Mouse (Mus musculus): ENCODE measurements around the gene Ebf3. TPM values are rescaled to one million over a fixed set of nuclear protein-coding genes. Genes with fewer than 3 reads are reported as not detected.

Ebf3 gene
- polyA plus RNA-seq, 1 experiment from 2014 or later: 1.5 TPM

GRCm38 (mm10) chr7:137300169-137300568 is 14.1 kb downstream of the Ebf3 start:
- Histone ChIP-seq H3K9me3 (no peaks in the 10 kb centered on the region), H3K27me3 (replicated peaks) (peaks cover 76% of the 10 kb centered on the region), H3K4me3 (replicated peaks) (no peak overlapping the region), H3K27ac (no peak overlapping the region), H3K4me1 (peaks cover 6% of the 10 kb centered on the region; the same call in 1 of the 2 replicates), H3K4me2 (no peak overlapping the region), H3K9ac (no peak overlapping the region), H3K36me3 (no peaks in the 10 kb centered on the region)
- ATAC-seq (ENCODE audit: insufficient read depth, low FRiP score, low read depth): no peak
- 51% methylated on average over 11 of the region's 11 CpGs for whole genome bisulfite sequencing

DNA sequence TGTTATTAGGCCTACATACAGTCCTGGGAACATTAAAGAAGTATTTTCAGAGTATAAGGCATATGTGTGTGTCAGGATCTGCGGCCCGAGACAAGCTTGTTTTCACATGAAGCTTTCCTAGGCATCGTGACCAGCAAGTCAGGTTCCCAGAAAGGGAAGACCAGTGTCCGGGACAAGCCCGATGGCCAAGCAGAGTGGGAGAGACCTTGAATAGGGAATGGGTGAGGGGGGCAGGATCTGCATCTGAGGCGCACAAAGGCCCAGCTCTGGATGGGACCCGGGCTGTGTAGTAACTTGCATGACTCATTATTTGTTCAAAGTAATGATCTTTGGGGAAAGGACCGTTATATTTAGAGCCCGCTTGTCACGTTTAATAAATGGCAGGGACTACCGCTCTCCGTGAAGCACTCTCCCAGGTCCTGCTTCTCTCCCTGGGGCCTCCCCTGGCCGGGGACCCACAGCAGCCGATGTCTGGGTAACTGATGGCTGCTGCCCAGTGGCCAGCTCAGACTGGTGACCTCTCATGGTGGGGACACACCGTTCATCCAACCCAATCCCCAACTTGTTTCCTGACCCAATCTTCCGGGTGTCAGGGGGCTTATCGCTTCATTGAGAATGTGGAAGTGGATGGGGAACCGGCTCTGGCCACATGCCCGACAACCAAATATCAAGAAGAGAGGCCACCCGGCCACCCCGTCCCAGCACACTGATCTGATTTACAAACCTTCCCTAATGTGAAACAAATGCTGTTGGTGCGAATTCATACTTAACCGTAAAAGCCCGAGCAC is 16.5 kb downstream of the Ebf3 start:
- Histone ChIP-seq H3K4me3 (replicated peaks) (no peak overlapping the region), H3K9ac (no peak overlapping the region), H3K9me3 (no peaks in the 10 kb centered on the region), H3K4me2 (no peak overlapping the region), H3K36me3 (no peaks in the 10 kb centered on the region), H3K27me3 (replicated peaks) (peaks cover 61% of the 10 kb centered on the region), H3K27ac (no peak overlapping the region), H3K4me1 (peaks cover 6% of the 10 kb centered on the region; the same call in 1 of the 2 replicates)
- no peak for ATAC-seq (ENCODE audit: insufficient read depth, low FRiP score, low read depth)
- 51% methylated on average over 24 of the region's 24 CpGs for WGBS

DNA sequence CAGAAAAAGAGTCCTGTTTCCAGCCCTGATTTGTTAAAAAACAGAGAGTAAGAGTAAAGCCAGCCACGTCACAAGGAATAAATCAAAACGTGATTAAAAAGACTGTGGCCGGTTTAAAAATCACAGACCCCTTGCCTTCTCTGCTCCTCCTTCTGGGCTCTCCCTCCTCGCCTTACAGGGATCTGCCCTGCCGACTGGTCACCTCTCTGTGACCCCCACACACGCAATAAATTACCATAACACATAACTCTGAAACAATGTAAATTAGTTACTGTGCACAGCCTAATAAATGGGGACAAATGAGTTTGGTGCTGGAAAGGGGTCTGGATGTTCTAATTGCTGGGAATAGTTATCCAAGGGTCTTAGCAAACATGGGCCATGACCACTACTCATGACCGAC is 17.1 kb downstream of the Ebf3 start:
- peaks cover 61% of the 10 kb centered on the region for H3K27me3 ChIP-seq (replicated peaks)
- H3K9ac ChIP-seq: no peak overlapping the region
- H3K4me1 ChIP-seq: peaks cover 6% of the 10 kb centered on the region; the same call in 1 of the 2 replicates
- ATAC-seq (ENCODE audit: insufficient read depth, low FRiP score, low read depth): no peak
- H3K4me3 ChIP-seq (replicated peaks): no peak overlapping the region
- no peak overlapping the region for H3K4me2 ChIP-seq
- H3K9me3 ChIP-seq: no peaks in the 10 kb centered on the region
- H3K27ac ChIP-seq: no peak overlapping the region
- no peaks in the 10 kb centered on the region for H3K36me3 ChIP-seq
- 44% methylated on average over 7 of the region's 7 CpGs for WGBS

- no peaks in the 10 kb centered on the region for H3K9me3 ChIP-seq
- no peak overlapping the region for H3K9ac ChIP-seq
- H3K4me1 ChIP-seq: no peaks in the 10 kb centered on the region
- no peak overlapping the region for H3K4me3 ChIP-seq (replicated peaks)
- 73% methylated on average over 7 of the region's 7 CpGs for WGBS
- no peak for ATAC-seq (ENCODE audit: insufficient read depth, low FRiP score, low read depth)
- no peak overlapping the region for H3K27ac ChIP-seq
- peaks cover 49% of the 10 kb centered on the region for H3K27me3 ChIP-seq (replicated peaks)
- H3K36me3 ChIP-seq: no peaks in the 10 kb centered on the region
- no peak overlapping the region for H3K4me2 ChIP-seq
These were observed 18.6 kb downstream of the Ebf3 start for GRCm38 (mm10) chr7:137295612-137296011.

GRCm38 (mm10) chr7:137294446-137294845 is 19.8 kb downstream of the Ebf3 start:
- WGBS: 83% methylated on average over 7 of the region's 7 CpGs
- no peak for ATAC-seq (ENCODE audit: insufficient read depth, low FRiP score, low read depth)
- no peak overlapping the region for H3K4me3 ChIP-seq (replicated peaks)
- no peak overlapping the region for H3K9ac ChIP-seq
- no peak overlapping the region for H3K27ac ChIP-seq
- no peaks in the 10 kb centered on the region for H3K4me1 ChIP-seq
- peaks cover 38% of the 10 kb centered on the region for H3K27me3 ChIP-seq (replicated peaks)
- H3K36me3 ChIP-seq: no peaks in the 10 kb centered on the region
- H3K4me2 ChIP-seq: no peak overlapping the region
- H3K9me3 ChIP-seq: no peaks in the 10 kb centered on the region

GRCm38 (mm10) chr7:137289290-137289957 is 24.8 kb downstream of the Ebf3 start:
- Histone ChIP-seq H3K9me3 (no peaks in the 10 kb centered on the region), H3K4me2 (no peak overlapping the region), H3K27me3 (replicated peaks) (no peaks in the 10 kb centered on the region; the same call in 1 of the 2 replicates), H3K27ac (no peak overlapping the region), H3K4me1 (no peaks in the 10 kb centered on the region), H3K36me3 (no peaks in the 10 kb centered on the region), H3K9ac (no peak overlapping the region), H3K4me3 (replicated peaks) (no peak overlapping the region)
- 56% methylated on average over 3 of the region's 3 CpGs for WGBS
- ATAC-seq (ENCODE audit: insufficient read depth, low FRiP score, low read depth): no peak

DNA sequence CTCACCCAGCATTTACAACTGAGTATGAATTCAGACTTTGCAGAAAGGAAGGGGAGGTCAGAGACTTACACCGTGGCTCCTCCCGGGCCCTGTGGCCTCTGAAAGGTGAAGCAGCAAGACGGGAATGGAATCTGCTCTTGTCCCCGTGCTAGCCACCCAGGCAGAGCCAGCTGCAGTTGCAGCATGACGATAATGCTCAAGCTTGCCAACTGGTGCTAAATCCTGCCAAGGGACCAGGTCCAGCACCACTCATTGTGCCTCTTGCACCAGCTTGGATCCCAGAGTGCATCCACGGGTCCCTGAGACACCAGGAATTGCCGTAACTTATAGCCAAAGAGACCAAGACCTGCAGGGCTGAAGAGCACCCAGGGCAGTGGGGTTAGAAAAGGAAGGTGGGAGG is 36.1 kb downstream of the Ebf3 start:
- Histone ChIP-seq H3K4me3 (replicated peaks) (no peak overlapping the region), H3K4me2 (no peak overlapping the region), H3K27me3 (replicated peaks) (no peaks in the 10 kb centered on the region), H3K9ac (no peak overlapping the region), H3K27ac (no peak overlapping the region), H3K4me1 (no peaks in the 10 kb centered on the region), H3K9me3 (no peaks in the 10 kb centered on the region), H3K36me3 (no peaks in the 10 kb centered on the region)
- no peak for ATAC-seq (ENCODE audit: insufficient read depth, low FRiP score, low read depth)
- WGBS: 84% methylated on average over 7 of the region's 7 CpGs

DNA sequence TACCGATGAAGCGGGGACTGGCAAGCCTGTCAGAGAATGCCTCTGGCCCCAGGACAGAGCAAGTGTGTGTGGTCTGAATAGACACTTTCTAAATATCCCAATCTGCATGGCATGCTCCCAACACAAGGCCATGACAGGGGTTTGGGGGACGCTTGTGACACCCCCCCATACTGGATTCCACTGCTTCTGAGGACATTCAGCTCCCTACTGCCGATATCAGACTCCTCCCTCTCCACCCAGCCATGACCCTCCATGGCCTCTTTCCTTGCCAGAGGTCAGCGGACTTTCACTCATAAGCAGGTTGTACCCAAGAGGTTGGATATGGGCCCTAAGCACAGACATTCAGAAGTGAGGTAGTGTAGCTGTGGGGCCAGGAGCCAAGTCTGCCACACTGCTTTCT is 36.5 kb downstream of the Ebf3 start:
- no peak for ATAC-seq (ENCODE audit: insufficient read depth, low FRiP score, low read depth)
- Histone ChIP-seq H3K9me3 (no peaks in the 10 kb centered on the region), H3K4me2 (no peak overlapping the region), H3K27ac (no peak overlapping the region), H3K27me3 (replicated peaks) (no peaks in the 10 kb centered on the region), H3K36me3 (no peaks in the 10 kb centered on the region), H3K9ac (no peak overlapping the region), H3K4me1 (no peaks in the 10 kb centered on the region), H3K4me3 (replicated peaks) (no peak overlapping the region)
- 81% methylated on average over 5 of the region's 5 CpGs for WGBS

DNA sequence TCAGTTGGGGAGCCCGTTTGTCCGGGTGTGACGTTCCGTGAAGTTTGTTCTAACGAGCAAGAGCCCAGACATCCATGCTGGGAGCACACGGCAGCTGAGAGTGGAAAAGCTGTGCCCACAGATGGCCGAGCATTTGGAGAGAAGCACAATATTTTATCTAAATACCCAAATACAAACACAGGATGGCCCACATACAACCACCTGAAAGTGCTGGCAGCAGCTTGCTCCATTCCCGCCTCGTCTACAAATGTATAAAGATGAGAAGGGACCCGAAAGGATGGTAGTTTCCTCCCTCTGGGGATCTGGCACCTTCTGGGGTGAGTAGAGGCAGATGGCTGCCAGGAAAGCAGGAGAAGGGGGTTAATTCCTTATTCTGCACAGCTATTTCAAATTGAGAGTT is 42.0 kb downstream of the Ebf3 start:
- Histone ChIP-seq H3K4me2 (no peak overlapping the region), H3K4me1 (no peaks in the 10 kb centered on the region), H3K4me3 (replicated peaks) (no peak overlapping the region), H3K36me3 (no peaks in the 10 kb centered on the region), H3K9ac (no peak overlapping the region), H3K27me3 (replicated peaks) (no peaks in the 10 kb centered on the region), H3K9me3 (no peaks in the 10 kb centered on the region), H3K27ac (no peak overlapping the region)
- ATAC-seq (ENCODE audit: insufficient read depth, low FRiP score, low read depth): no peak
- 78% methylated on average over 10 of the region's 10 CpGs for WGBS

- no peaks in the 10 kb centered on the region for H3K9me3 ChIP-seq
- no peak for ATAC-seq (ENCODE audit: insufficient read depth, low FRiP score, low read depth)
- H3K27ac ChIP-seq: no peak overlapping the region
- H3K27me3 ChIP-seq (replicated peaks): 0 out of 2 replicates have a peak, but pooled peaks cover 7% of the 10 kb centered on the region
- no peak overlapping the region for H3K4me3 ChIP-seq (replicated peaks)
- H3K36me3 ChIP-seq: no peaks in the 10 kb centered on the region
- H3K9ac ChIP-seq: no peak overlapping the region
- 79% methylated on average over 8 of the region's 8 CpGs for WGBS
- H3K4me2 ChIP-seq: no peak overlapping the region
- peaks cover 7% of the 10 kb centered on the region; the same call in 1 of the 2 replicates for H3K4me1 ChIP-seq
These were observed 45.6 kb downstream of the Ebf3 start for GRCm38 (mm10) chr7:137268452-137269155.

GRCm38 (mm10) chr7:137267441-137267840 is 46.8 kb downstream of the Ebf3 start:
- H3K9ac ChIP-seq: no peak overlapping the region
- peak; percentile 43; the same call in 1 of the 2 replicates for ATAC-seq (ENCODE audit: insufficient read depth, low FRiP score, low read depth)

GRCm38 (mm10) chr7:137266575-137266974 is 47.7 kb downstream of the Ebf3 start:
- no peak overlapping the region for H3K4me3 ChIP-seq (replicated peaks)
- H3K9ac ChIP-seq: no peak overlapping the region
- no peaks in the 10 kb centered on the region for H3K9me3 ChIP-seq
- H3K27ac ChIP-seq: no peak overlapping the region
- H3K27me3 ChIP-seq (replicated peaks): 0 out of 2 replicates have a peak, but pooled peaks cover 7% of the 10 kb centered on the region
- no peak for ATAC-seq (ENCODE audit: insufficient read depth, low FRiP score, low read depth)
- H3K4me2 ChIP-seq: peak overlapping the region; percentile 10; the same call in 1 of the 2 replicates
- H3K36me3 ChIP-seq: no peaks in the 10 kb centered on the region
- WGBS: 30% methylated on average over 17 of the region's 17 CpGs
- peaks cover 7% of the 10 kb centered on the region; the same call in 1 of the 2 replicates for H3K4me1 ChIP-seq

More at GRCm38 (mm10) chr7:137267441-137267840, 46.8 kb downstream of the Ebf3 start:
- Histone ChIP-seq H3K27ac (no peak overlapping the region), H3K4me2 (no peak overlapping the region), H3K36me3 (no peaks in the 10 kb centered on the region), H3K9me3 (no peaks in the 10 kb centered on the region), H3K4me3 (replicated peaks) (no peak overlapping the region), H3K4me1 (peaks cover 7% of the 10 kb centered on the region; the same call in 1 of the 2 replicates), H3K27me3 (replicated peaks) (0 out of 2 replicates have a peak, but pooled peaks cover 7% of the 10 kb centered on the region)
- 62% methylated on average over 9 of the region's 9 CpGs for WGBS

All from stomach, embryonic 15.5 days (tissue).